Mouse (Mus musculus) liver, embryonic 13.5 days (tissue): ENCODE results near the gene Col7a1. TPM values are rescaled to one million over a fixed set of nuclear protein-coding genes. Genes with fewer than 3 reads are reported as not detected.

Experiments
- ATAC-seq: fragments of 200-750 bp; cut with Nextera tagmentation; 2 replicates; pipeline ENCODE4 v1.8.0; 2017; ENCODE audit warnings: low read depth, mild to moderate bottlenecking, moderate number of reproducible peaks, moderate library complexity
- DNase-seq: peaks from one replicate; pipeline ENCODE4 v3.0.0; 2022
- H3K27ac ChIP-seq: fragments of 300-500 bp; sonication (generic); 2 replicates; pipeline ENCODE4 v1.5.1; 2015; ENCODE audit warnings: moderate library complexity, mild to moderate bottlenecking, inconsistent platforms
- H3K27me3 ChIP-seq: fragments of 300-500 bp; sonication (generic); 2 replicates; pipeline ENCODE4 v1.6.1; 2015; ENCODE audit warnings: mild to moderate bottlenecking, inconsistent platforms
- H3K36me3 ChIP-seq: fragments of 300-500 bp; sonication (generic); 2 replicates; pipeline ENCODE4 v1.6.1; 2015; ENCODE audit warnings: mild to moderate bottlenecking, inconsistent platforms
- H3K4me1 ChIP-seq: fragments of 300-500 bp; sonication (generic); replicated peaks from 2 replicates; pipeline ENCODE4 v1.6.1; 2015; ENCODE audit warnings: inconsistent platforms
- H3K4me2 ChIP-seq: fragments of 300-500 bp; sonication (generic); 2 replicates; pipeline ENCODE4 v1.6.1; 2015; ENCODE audit warnings: inconsistent platforms, mild to moderate bottlenecking, moderate library complexity
- H3K4me3 ChIP-seq: fragments of 300-500 bp; sonication (generic); replicated peaks from 2 replicates; pipeline ENCODE4 v1.5.1; 2015; ENCODE audit warnings: mild to moderate bottlenecking, inconsistent platforms
- H3K9ac ChIP-seq: fragments of 300-500 bp; sonication (generic); 2 replicates; pipeline ENCODE4 v1.6.1; 2015; ENCODE audit warnings: mild to moderate bottlenecking, inconsistent platforms
- H3K9me3 ChIP-seq: fragments of 300-500 bp; sonication (generic); replicated peaks from 2 replicates; pipeline ENCODE4 v1.6.1; 2016; ENCODE audit warnings: inconsistent platforms
- WGBS: fragments of 180-500 bp; shearing (Covaris S2); methylation state at CpG from one replicate; pipeline ENCODE4 v1.1.7; 2015; ENCODE audit not compliant: insufficient replicate concordance; 5-methylcytosine and 5-hydroxymethylcytosine counted together
- polyA plus RNA-seq: library from polyadenylated mRNA; unstranded; fragments of >200 nt; fragmentation: Nextera tagmentation; extraction: Ambion mirVana; gene quantifications from 2 replicates; pipeline ENCODE4 v1.2.1, GENCODE M21; 2015

Gene Col7a1
- polyA plus RNA-seq = 0.28 and 0.38 TPM in 2 replicates

DNA sequence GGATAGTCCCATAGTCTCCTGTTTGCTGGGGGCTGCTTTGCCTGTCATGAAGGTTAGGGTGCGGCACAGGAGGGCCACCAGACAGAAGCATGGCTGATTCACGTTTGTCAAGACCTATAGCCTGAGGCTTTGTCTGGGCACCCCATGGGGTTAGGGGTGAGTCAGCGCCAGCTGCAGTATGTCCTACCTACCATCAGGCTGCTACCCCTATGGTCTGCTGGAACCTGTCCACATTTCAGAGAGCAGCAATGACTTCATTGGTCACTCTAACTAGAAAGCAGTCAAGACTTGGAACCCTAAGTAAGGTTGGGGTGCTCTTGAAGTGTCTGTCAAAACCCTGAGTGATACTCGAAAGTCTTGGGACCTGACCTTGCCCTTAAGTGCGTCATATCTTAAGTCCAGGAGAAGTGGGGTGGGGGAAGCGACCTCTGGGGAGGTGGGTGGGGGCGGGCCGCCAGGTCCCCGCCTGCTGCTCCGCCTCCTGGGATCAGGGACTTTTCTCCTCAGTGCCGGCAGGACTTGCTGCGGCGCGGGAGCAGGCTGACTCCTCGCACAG is at the start of gene Col7a1:
Gene Col7a1 (plus strand): TSS at position 506 of the 556 bp plus-strand sequence.
- no peak for ATAC-seq
- no peak within 1 kb of the TSS for H3K27ac ChIP-seq
- H3K4me1 ChIP-seq = no peaks in the 10 kb centered on the region
- no peak for DNase-seq
- H3K9ac ChIP-seq = no peak within 1 kb of the TSS
- H3K9me3 ChIP-seq = no peaks in the 10 kb centered on the region
- WGBS = 12% methylated on average over 15 of the region's 15 CpGs
- no peak within 1 kb of the TSS for H3K4me3 ChIP-seq
- peaks cover 37% of the 10 kb centered on the region for H3K27me3 ChIP-seq
- H3K4me2 ChIP-seq = no peak within 1 kb of the TSS
- H3K36me3 ChIP-seq = peaks cover 24% of the 10 kb centered on the region

GRCm38 (mm10) chr9:108912308-108912707 is 41.1 kb upstream of the Col7a1 start:
- DNase-seq (no peak), ATAC-seq (no peak)
- Histone ChIP-seq H3K4me2 (no peak overlapping the region), H3K9ac (no peak overlapping the region), H3K9me3 (no peaks in the 10 kb centered on the region), H3K27me3 (no peaks in the 10 kb centered on the region), H3K27ac (no peak overlapping the region), H3K4me3 (no peak overlapping the region), H3K36me3 (no peaks in the 10 kb centered on the region), H3K4me1 (0 out of 2 replicates have a peak, but pooled peaks cover 9% of the 10 kb centered on the region)
- 57% methylated on average over 6 of the region's 6 CpGs for WGBS

GRCm38 (mm10) chr9:108913161-108913560 is 40.2 kb upstream of the Col7a1 start:
- no peaks in the 10 kb centered on the region for H3K27me3 ChIP-seq
- H3K4me3 ChIP-seq = no peak overlapping the region
- H3K4me1 ChIP-seq = 0 out of 2 replicates have a peak, but pooled peaks cover 9% of the 10 kb centered on the region
- no peaks in the 10 kb centered on the region for H3K9me3 ChIP-seq
- H3K4me2 ChIP-seq = no peak overlapping the region
- H3K27ac ChIP-seq = no peak overlapping the region
- no peaks in the 10 kb centered on the region for H3K36me3 ChIP-seq
- no peak overlapping the region for H3K9ac ChIP-seq
- ATAC-seq (no peak), DNase-seq (no peak)
- WGBS = 76% methylated on average over 7 of the region's 7 CpGs

GRCm38 (mm10) chr9:108913621-108914020 is 39.8 kb upstream of the Col7a1 start:
- Histone ChIP-seq H3K9ac (no peak overlapping the region), H3K36me3 (no peaks in the 10 kb centered on the region), H3K4me3 (no peak overlapping the region), H3K27ac (no peak overlapping the region), H3K4me1 (0 out of 2 replicates have a peak, but pooled peaks cover 9% of the 10 kb centered on the region), H3K9me3 (no peaks in the 10 kb centered on the region), H3K4me2 (no peak overlapping the region), H3K27me3 (no peaks in the 10 kb centered on the region)
- ATAC-seq (no peak), DNase-seq (no peak)
- WGBS = 70% methylated on average over 10 of the region's 10 CpGs

- no peaks in the 10 kb centered on the region for H3K9me3 ChIP-seq
- no peak for DNase-seq
- H3K4me3 ChIP-seq = no peak within 1 kb of the TSS
- H3K36me3 ChIP-seq = no peaks in the 10 kb centered on the region
- no peaks in the 10 kb centered on the region for H3K27me3 ChIP-seq
- 67% methylated on average over 6 of the region's 6 CpGs for WGBS
- no peak for ATAC-seq
- 0 out of 2 replicates have a peak, but pooled peaks cover 9% of the 10 kb centered on the region for H3K4me1 ChIP-seq
- H3K9ac ChIP-seq = no peak within 1 kb of the TSS
- no peak within 1 kb of the TSS for H3K27ac ChIP-seq
- H3K4me2 ChIP-seq = no peak within 1 kb of the TSS
Observed at GRCm38 (mm10) chr9:108914491-108914890, 38.9 kb upstream of the Col7a1 start, which contains the start of gene Tmem89. Tmem89 (plus strand) TSS chr9:108914619.

GRCm38 (mm10) chr9:108925897-108926296 is 27.5 kb upstream of the Col7a1 start:
- Histone ChIP-seq H3K9me3 (no peaks in the 10 kb centered on the region), H3K27ac (no peak overlapping the region)

DNA sequence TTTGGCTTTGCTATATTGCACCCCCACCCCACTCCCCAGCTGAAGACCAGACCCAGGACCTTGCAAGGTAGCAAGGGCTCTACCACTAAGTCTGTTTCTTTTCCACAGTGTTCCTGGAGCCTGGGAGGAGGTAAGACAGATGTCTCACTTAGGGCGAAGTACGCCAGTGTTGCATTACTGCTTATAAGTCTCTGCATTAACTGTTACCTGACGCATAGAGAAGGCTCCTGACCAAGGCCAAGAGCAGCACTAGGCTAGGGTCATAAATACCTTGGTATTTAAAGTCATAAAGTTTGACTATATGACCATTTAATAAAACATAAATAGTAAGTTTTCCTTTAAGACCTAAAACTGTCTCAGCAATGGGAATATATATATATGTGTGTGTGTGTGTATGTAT is 25.0 kb upstream of the Col7a1 start:
- WGBS = 67% methylated on average over 3 of the region's 3 CpGs
- DNase-seq = no peak
- Histone ChIP-seq H3K9me3 (no peaks in the 10 kb centered on the region), H3K9ac (no peak overlapping the region), H3K4me3 (no peak overlapping the region), H3K27ac (no peak overlapping the region), H3K4me2 (no peak overlapping the region), H3K36me3 (no peaks in the 10 kb centered on the region), H3K27me3 (peaks cover 18% of the 10 kb centered on the region), H3K4me1 (no peaks in the 10 kb centered on the region)
- ATAC-seq = no peak

More at GRCm38 (mm10) chr9:108925897-108926296, 27.5 kb upstream of the Col7a1 start:
- Histone ChIP-seq H3K4me1 (no peaks in the 10 kb centered on the region), H3K36me3 (no peaks in the 10 kb centered on the region), H3K27me3 (peaks cover 22% of the 10 kb centered on the region), H3K9ac (no peak overlapping the region), H3K4me3 (no peak overlapping the region), H3K4me2 (no peak overlapping the region)
- ATAC-seq (no peak), DNase-seq (no peak)
- WGBS = 53% methylated on average over 8 of the region's 8 CpGs

DNA sequence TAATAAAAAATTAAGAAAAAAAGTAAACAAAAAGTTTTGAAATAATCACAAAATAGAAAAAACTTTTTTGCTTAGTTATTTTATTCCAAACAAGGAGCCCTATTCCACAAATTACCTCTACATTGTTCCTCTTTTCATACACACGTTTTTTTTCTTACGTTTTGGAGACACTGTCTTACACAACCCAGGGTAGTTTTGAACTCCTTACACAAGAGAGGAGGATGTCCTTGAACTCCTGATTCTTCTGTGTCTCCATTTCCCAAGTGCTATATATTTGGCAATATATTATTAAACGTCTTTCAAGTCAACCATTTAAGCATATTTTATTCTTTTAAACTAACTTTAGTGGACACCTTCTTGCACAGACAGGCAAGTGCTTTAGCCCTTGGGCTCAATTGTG is 17.4 kb upstream of the Col7a1 start:
- ATAC-seq (no peak), DNase-seq (no peak)
- H3K36me3 ChIP-seq = peaks cover 29% of the 10 kb centered on the region
- H3K4me2 ChIP-seq = peak overlapping the region; percentile 45
- no peak overlapping the region for H3K27ac ChIP-seq
- 12% methylated on average over 3 of the region's 3 CpGs for WGBS
- no peaks in the 10 kb centered on the region for H3K27me3 ChIP-seq
- H3K4me1 ChIP-seq = peaks cover 25% of the 10 kb centered on the region
- no peaks in the 10 kb centered on the region for H3K9me3 ChIP-seq
- peak overlapping the region; percentile 86 for H3K4me3 ChIP-seq
- peak overlapping the region; percentile 50; the same call in 1 of the 2 replicates for H3K9ac ChIP-seq

GRCm38 (mm10) chr9:108936418-108937364 is 16.7 kb upstream of the Col7a1 start, which contains the start of gene Uqcrc1:
Uqcrc1 (plus strand) TSS chr9:108936633.
- DNase-seq (peak; percentile 91), ATAC-seq (peak; percentile 87)
- H3K4me2 ChIP-seq = peak within 1 kb of the TSS; percentile 83
- H3K27ac ChIP-seq = peak within 1 kb of the TSS; percentile 70
- H3K9ac ChIP-seq = peak within 1 kb of the TSS; percentile 86
- peaks cover 36% of the 10 kb centered on the region for H3K36me3 ChIP-seq
- peak within 1 kb of the TSS; percentile 86 for H3K4me3 ChIP-seq
- H3K4me1 ChIP-seq = peaks cover 30% of the 10 kb centered on the region
- no peaks in the 10 kb centered on the region for H3K27me3 ChIP-seq
- H3K9me3 ChIP-seq = no peaks in the 10 kb centered on the region
- WGBS = under 1% methylated on average over 58 of the region's 58 CpGs

DNA sequence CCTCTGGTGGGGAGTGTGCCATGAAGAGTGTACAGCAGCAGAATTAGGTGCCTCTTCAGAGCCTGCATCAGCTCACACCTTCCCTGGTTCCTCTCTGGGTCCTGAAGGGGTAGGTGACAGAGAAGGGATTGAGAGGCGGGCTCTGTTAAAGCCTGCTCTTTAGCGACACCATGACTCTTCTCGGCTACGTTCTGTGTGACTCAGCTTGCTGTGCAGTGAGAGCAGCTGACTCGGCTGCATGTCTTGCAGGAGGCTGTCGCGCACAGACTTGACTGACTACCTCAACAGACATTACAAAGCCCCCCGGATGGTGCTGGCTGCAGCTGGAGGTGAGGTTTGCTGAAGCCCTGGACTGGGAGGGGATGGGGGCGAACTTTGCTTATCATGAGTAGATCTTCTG is 8.3 kb upstream of the Col7a1 start:
- peak; percentile 27; the same call in 1 of the 2 replicates for ATAC-seq
- no peak overlapping the region for H3K27ac ChIP-seq

DNA sequence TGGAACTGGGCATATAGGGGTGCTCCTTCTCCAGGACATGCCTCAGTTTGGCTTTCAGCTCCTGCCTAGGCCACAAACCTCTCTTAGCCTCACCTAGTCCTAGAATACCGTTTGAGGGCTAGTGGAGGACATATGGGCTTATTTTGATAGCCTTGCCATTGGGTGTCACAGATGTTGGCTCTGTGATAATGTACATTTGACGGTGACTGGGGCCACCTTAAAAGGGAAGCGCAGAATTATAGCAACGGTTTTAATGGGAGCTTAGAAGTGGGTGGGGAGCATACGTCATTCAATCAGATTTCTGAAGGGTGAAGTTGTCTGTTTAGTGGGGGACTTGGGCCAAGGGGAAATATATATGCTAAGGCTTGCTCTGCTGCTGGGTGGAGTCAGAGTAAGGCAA is 7.8 kb upstream of the Col7a1 start:
- no peaks in the 10 kb centered on the region for H3K27me3 ChIP-seq
- peaks cover 94% of the 10 kb centered on the region for H3K36me3 ChIP-seq
- H3K9ac ChIP-seq = no peak overlapping the region
- H3K27ac ChIP-seq = no peak overlapping the region
- no peak overlapping the region for H3K4me3 ChIP-seq
- no peaks in the 10 kb centered on the region for H3K9me3 ChIP-seq
- no peak overlapping the region for H3K4me2 ChIP-seq
- H3K4me1 ChIP-seq = peaks cover 24% of the 10 kb centered on the region
- DNase-seq (no peak), ATAC-seq (peak; percentile 39)
- 46% methylated on average over 5 of the region's 5 CpGs for WGBS

More for the DNA sequence above, 8.3 kb upstream of the Col7a1 start:
- Histone ChIP-seq H3K9me3 (no peaks in the 10 kb centered on the region), H3K36me3 (peaks cover 94% of the 10 kb centered on the region), H3K4me3 (no peak overlapping the region), H3K4me2 (no peak overlapping the region), H3K9ac (no peak overlapping the region), H3K4me1 (peaks cover 24% of the 10 kb centered on the region), H3K27me3 (no peaks in the 10 kb centered on the region)
- WGBS = 83% methylated on average over 9 of the region's 9 CpGs
- DNase-seq = no peak
